Mouse (Mus musculus) liver, postnatal 0 days (tissue): Measurements from ENCODE around the gene Nucb1.

Experiments used
- CTCF ChIP-seq: sonication (generic); IDR thresholded peaks from 2 replicates; pipeline ENCODE4 v1.5.1; 2016; ENCODE audit warnings: antibody characterized with exemption, low read depth
- EP300 ChIP-seq: IDR thresholded peaks from 2 replicates; pipeline ENCODE4 v1.6.1; 2016; ENCODE audit warnings: antibody characterized with exemption, low read depth, mild to moderate bottlenecking

GRCm38 (mm10) chr7:45486158-45486557 lies 24.0 kb downstream of the Nucb1 start:
- no peak for TF ChIP-seq EP300
- no peak for TF ChIP-seq CTCF
